Mouse (Mus musculus) spleen, adult 2 months (tissue): ENCODE measurements at regions not wholly inside any gene's neighbourhood (a gene's known extent, or its start where the extent isn't known, plus 50 kb on each side); places are given as distances from the start of the nearest gene placed in this dataset.

ENCODE experiments used
- CTCF ChIP-seq: fragments of 200-500 bp; IDR thresholded peaks from 2 replicates; pipeline ENCODE4 v1.5.1; 2011; ENCODE audit warnings: mild to moderate bottlenecking, inconsistent platforms; ENCODE audit not compliant: insufficient read depth, insufficient read length, insufficient replicate concordance; ENCODE audit errors: extremely low read depth
- POLR2A ChIP-seq: fragments of 200-500 bp; IDR thresholded peaks from 2 replicates; pipeline ENCODE4 v1.6.1; 2011; ENCODE audit warnings: low read depth, low read length, inconsistent platforms

DNA sequence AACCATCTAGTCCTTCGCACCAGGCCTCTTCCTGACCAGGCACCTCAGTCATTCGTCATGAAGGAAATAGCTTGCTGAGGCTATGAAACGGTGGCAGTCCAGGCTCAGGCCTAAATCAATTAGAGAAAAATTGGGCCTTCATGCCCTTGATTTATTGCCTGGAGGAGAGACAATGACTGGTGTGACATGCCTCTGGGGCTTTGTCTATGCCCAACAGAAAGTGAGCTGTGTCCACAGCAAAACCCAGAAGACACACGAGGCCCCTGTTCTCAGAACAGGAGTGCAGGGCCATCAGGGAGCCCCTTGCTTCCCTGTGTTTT lies 922.9 kb upstream of the Car8 start:
- TF ChIP-seq CTCF, result no peak
- TF ChIP-seq POLR2A, result no peak
